Mouse (Mus musculus) embryonic facial prominence, embryonic 15.5 days (tissue): ENCODE data around the gene Ripply1. TPM values are rescaled to one million over a fixed set of nuclear protein-coding genes. Genes with fewer than 3 reads are reported as not detected.

Experiments used
- ATAC-seq: fragments of 200-750 bp; cut with Nextera tagmentation; 2 replicates; pipeline ENCODE4 v1.8.0; 2017; ENCODE audit warnings: low read depth, moderate TSS enrichment; ENCODE audit not compliant: insufficient number of reproducible peaks, low FRiP score, low TSS enrichment
- H3K27ac ChIP-seq: fragments of 300-500 bp; sonication (generic); replicated peaks from 2 replicates; pipeline ENCODE4 v1.5.1; 2015; ENCODE audit warnings: mild to moderate bottlenecking, inconsistent platforms
- H3K27me3 ChIP-seq: fragments of 300-500 bp; sonication (generic); 2 replicates; pipeline ENCODE4 v1.6.1; 2015; ENCODE audit warnings: inconsistent platforms
- H3K36me3 ChIP-seq: fragments of 300-500 bp; sonication (generic); 2 replicates; pipeline ENCODE4 v1.6.1; 2015; ENCODE audit warnings: mild to moderate bottlenecking, inconsistent platforms
- H3K4me1 ChIP-seq: fragments of 300-500 bp; sonication (generic); 2 replicates; pipeline ENCODE4 v1.6.1; 2015; ENCODE audit warnings: inconsistent platforms
- H3K4me2 ChIP-seq: fragments of 300-500 bp; sonication (generic); replicated peaks from 2 replicates; pipeline ENCODE4 v1.6.1; 2015; ENCODE audit warnings: mild to moderate bottlenecking, inconsistent platforms
- H3K4me3 ChIP-seq: fragments of 300-500 bp; sonication (generic); replicated peaks from 2 replicates; pipeline ENCODE4 v1.5.1; 2015; ENCODE audit warnings: mild to moderate bottlenecking, inconsistent platforms
- H3K9ac ChIP-seq: fragments of 300-500 bp; sonication (generic); 2 replicates; pipeline ENCODE4 v1.6.1; 2015; ENCODE audit warnings: inconsistent platforms
- H3K9me3 ChIP-seq: fragments of 300-500 bp; sonication (generic); replicated peaks from 2 replicates; pipeline ENCODE4 v1.6.1; 2016; ENCODE audit warnings: inconsistent platforms
- WGBS: fragments of 180-500 bp; shearing (Covaris S2); methylation state at CpG from one replicate; pipeline ENCODE4 v1.1.7; 2015; 5-methylcytosine and 5-hydroxymethylcytosine counted together
- polyA plus RNA-seq: library from polyadenylated mRNA; unstranded; fragments of >200 nt; fragmentation: Nextera tagmentation; extraction: Ambion mirVana; gene quantifications from 2 replicates; pipeline ENCODE4 v1.2.1, GENCODE M21; 2015

Gene Ripply1
- 1.8 and 1.9 TPM in 2 replicates for polyA plus RNA-seq

DNA sequence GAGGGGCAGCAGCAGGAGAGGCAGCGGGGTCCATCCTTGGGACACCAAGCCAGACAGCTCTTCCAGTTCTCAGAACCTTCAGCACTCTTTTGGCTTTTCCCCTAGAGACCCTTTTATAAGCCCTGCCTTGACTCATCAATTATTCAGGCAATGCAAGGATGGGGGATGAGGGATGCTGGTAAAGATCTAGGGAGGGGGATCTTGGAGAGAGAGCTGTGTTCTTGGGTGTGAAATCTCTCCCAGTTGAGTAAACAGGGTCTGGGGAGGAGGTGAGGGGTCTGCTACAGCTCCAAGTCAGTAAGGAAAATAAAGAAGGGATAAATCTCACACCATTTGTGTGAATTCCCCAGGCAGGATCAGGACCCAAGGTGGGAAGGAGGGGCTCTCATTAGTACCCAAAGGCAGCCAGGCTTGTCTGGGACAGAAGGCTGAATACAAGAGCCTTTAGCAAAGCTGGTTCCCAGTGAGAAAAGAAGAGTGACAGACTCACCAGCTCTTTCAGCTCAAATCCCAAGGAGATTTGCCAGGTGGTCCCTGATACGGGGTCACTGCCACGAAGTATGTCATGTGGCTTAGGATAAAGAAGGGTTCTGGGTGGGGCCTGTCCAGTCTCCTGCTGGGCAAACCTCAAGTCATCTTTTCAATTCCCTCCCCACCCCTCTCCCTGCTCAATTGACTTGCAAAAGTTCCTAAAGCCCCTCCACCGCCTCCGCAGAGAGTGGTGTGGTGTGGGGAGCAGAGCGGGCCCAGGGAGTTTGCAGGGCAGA lies at the start of gene Ripply1:
Gene Ripply1, minus strand, starts transcription at position 76 of the 767 bp plus-strand sequence.
- no peak for ATAC-seq
- Histone ChIP-seq H3K36me3 (no peaks in the 10 kb centered on the region), H3K27ac (no peak within 1 kb of the TSS), H3K4me3 (no peak within 1 kb of the TSS), H3K27me3 (peaks cover 2% of the 10 kb centered on the region; the same call in 1 of the 2 replicates), H3K4me2 (no peak within 1 kb of the TSS), H3K9ac (no peak within 1 kb of the TSS), H3K4me1 (no peaks in the 10 kb centered on the region), H3K9me3 (no peaks in the 10 kb centered on the region)
- WGBS, result 49% methylated on average over 6 of the region's 6 CpGs

DNA sequence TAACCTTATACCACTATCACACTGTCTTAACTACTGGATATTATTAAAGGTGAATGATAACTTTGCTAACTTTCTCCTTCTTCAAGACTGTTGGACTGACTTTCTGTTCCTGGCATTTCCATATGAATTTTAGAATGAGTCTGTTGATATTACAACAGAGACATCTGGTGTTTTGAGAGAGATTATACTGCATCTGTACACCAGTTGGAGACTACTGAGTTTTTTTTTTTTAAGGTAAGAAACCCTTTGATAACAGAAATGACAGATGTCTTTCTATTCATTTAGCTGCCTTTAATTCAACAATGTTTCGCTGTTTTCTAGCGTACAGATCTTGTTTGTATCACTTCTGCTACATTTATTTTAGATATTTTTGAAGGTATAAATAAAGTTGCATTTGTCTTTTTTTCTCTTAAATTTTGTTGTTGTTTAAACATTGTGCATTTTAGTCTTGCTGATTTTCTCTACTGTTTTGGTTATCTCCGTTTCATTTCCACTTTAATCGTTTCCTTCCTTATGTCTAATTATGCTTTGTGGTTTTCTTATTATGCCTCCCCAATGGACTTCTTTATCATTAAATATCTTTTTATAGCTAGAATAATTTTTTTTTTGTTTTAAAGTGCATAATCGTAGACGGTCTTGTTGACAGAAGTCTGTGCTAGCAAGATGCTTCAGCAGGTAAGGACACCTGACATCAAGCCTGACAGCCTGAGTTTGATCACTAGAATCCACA lies 46.4 kb upstream of the Ripply1 start:
- 0 out of 2 replicates have a peak, but pooled peaks cover 7% of the 10 kb centered on the region for H3K36me3 ChIP-seq
- H3K27me3 ChIP-seq, result no peaks in the 10 kb centered on the region; the same call in 1 of the 2 replicates
- WGBS, result 83% methylated on average over 6 of the region's 6 CpGs
- H3K4me3 ChIP-seq, result no peak overlapping the region
- H3K9me3 ChIP-seq, result no peaks in the 10 kb centered on the region
- no peak overlapping the region for H3K27ac ChIP-seq
- no peak overlapping the region for H3K4me2 ChIP-seq
- ATAC-seq, result no peak
- H3K4me1 ChIP-seq, result no peaks in the 10 kb centered on the region
- H3K9ac ChIP-seq, result no peak overlapping the region

DNA sequence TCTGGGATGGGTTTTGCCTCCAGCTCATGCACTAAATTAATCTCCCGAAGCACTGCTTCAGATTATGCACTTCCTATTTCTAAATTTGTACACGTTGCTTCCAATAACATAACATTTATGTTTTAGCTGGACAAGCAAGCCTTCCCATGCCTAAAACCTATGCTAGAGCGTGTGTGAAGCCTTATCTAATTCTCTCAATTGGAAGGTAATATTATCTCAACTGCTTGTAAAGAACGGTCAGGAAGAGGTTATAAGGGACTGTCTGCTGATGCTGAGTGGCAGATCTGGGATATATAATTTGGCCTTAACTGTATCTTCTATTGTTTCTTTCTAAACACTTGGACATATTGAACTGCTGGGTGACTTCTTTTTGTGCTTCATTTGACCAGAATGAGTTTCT lies 44.8 kb upstream of the Ripply1 start:
- no peaks in the 10 kb centered on the region for H3K4me1 ChIP-seq
- H3K9ac ChIP-seq, result no peak overlapping the region
- H3K4me3 ChIP-seq, result no peak overlapping the region
- H3K36me3 ChIP-seq, result 0 out of 2 replicates have a peak, but pooled peaks cover 7% of the 10 kb centered on the region
- ATAC-seq, result no peak
- no peak overlapping the region for H3K4me2 ChIP-seq
- 84% methylated on average over 4 of the region's 4 CpGs for WGBS
- no peak overlapping the region for H3K27ac ChIP-seq
- H3K27me3 ChIP-seq, result no peaks in the 10 kb centered on the region; the same call in 1 of the 2 replicates
- H3K9me3 ChIP-seq, result no peaks in the 10 kb centered on the region

DNA sequence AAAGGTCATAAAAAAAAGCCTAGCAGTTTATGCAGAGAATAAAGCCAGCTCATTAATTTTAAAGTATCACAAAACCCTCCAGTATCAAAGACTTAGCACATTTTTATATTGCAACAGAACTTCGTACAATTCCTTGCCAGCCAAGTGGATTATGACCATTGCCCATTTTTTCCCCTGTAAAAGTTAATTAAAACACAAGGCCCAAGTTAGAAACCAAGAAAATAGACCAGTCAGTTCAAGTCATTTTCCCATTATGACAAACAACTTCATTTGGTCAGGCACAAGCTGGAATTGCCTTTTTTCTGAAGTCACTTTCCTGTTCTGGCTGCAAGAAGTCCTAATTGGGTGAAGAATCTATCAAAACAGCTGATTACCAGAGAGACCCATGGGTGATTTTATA lies 43.2 kb upstream of the Ripply1 start:
- Histone ChIP-seq H3K27me3 (no peaks in the 10 kb centered on the region; the same call in 1 of the 2 replicates), H3K9ac (no peak overlapping the region), H3K36me3 (0 out of 2 replicates have a peak, but pooled peaks cover 7% of the 10 kb centered on the region), H3K27ac (no peak overlapping the region), H3K4me2 (no peak overlapping the region), H3K4me3 (no peak overlapping the region), H3K4me1 (no peaks in the 10 kb centered on the region), H3K9me3 (no peaks in the 10 kb centered on the region)
- ATAC-seq, result no peak
- WGBS, result 85% methylated on average over 1 of the region's 1 CpGs

DNA sequence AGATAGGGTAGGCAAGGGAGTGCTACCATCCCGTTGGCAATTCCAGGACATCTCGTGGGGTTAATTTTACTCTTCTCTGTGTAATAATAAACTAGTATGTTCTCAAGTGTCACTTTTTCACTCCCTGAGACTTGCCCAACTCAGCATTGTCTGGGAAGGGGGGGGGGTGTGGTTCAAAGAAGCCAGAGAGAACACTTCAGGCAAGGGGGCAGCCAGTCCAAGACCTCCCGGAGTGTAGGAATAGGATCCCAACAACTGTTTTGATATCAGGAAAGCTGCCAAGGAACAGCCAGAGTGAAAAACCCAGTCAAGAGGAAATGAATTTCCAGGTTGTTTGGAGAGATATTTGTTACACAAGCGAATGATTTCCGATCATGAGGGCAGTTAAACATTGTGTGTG lies 33.0 kb upstream of the Ripply1 start:
- Histone ChIP-seq H3K4me2 (no peak overlapping the region), H3K36me3 (no peaks in the 10 kb centered on the region), H3K27me3 (0 out of 2 replicates have a peak, but pooled peaks cover 6% of the 10 kb centered on the region), H3K9me3 (no peaks in the 10 kb centered on the region), H3K9ac (no peak overlapping the region), H3K4me3 (no peak overlapping the region), H3K4me1 (no peaks in the 10 kb centered on the region), H3K27ac (no peak overlapping the region)
- no peak for ATAC-seq
- 71% methylated on average over 5 of the region's 5 CpGs for WGBS

DNA sequence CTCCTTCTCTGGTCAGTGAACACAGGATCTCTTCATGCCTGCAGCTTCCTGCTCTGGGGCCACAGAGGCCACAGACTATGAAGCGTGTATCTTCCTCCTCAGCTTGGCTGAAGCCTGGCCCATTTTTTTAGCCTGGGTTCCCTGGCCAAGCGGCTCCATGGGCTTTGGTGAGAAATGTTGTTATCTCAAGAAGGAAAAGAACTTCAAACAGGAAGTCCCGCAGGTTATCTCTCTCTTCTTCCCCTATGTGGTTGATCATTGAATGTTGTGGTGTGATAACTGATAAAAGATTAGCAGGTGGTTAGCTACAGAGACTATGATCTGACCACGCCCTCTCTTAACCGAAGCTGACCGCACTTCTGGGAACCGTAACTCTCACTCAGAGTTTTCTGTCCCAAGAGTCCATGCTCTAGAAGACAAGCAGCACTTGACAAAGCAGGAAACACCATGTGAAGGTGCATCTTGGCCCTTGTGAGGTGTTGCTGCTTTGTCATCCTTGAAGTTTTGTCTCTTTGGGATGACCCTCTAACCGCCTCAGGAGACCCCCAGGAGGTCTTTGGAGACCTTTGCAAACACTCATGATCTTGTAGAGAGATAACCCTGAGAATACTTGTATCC lies 32.0 kb upstream of the Ripply1 start:
- Histone ChIP-seq H3K4me3 (no peak overlapping the region), H3K9ac (no peak overlapping the region), H3K4me2 (no peak overlapping the region), H3K9me3 (no peaks in the 10 kb centered on the region), H3K36me3 (no peaks in the 10 kb centered on the region), H3K27ac (no peak overlapping the region), H3K27me3 (peaks cover 12% of the 10 kb centered on the region; the same call in 1 of the 2 replicates), H3K4me1 (no peaks in the 10 kb centered on the region)
- 86% methylated on average over 8 of the region's 8 CpGs for WGBS
- no peak for ATAC-seq

DNA sequence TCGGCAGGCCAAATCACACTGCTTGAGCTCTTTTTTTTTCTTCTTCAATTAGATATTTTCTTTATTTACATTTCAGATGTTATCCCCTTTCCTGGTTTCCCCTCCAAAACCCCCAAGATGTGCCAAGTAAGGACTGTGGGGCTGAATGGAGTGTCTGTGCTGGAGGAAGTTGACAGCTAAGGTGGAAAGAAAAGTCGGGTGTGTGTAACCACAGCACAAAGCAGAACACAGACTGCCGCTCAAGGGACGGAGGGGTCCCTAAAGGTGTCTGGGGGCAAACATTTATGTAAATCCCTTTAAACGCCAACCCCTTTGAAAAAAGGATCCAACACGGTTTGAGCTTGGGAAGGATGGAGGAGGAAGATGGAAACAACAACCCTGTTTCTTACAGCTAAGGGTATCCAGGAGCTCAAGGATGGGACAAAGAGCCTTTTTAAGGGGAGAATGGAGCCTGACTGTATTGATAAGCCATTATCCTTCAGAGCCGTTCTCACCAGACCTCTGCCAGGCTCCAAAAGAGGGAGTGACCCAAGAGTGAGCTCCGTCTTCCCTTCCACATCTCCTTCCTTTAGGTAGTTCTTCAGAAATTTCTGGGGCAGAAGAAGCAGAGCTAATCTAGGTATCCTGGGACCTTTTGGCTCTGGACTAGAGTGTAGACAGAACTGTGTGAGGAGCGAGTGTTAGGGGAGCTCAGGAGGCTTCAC lies 31.3 kb upstream of the Ripply1 start:
- no peak overlapping the region for H3K9ac ChIP-seq
- H3K9me3 ChIP-seq, result no peaks in the 10 kb centered on the region
- no peak for ATAC-seq
- WGBS, result 74% methylated on average over 9 of the region's 9 CpGs
- no peak overlapping the region for H3K4me3 ChIP-seq
- H3K4me2 ChIP-seq, result no peak overlapping the region
- no peaks in the 10 kb centered on the region for H3K36me3 ChIP-seq
- no peak overlapping the region for H3K27ac ChIP-seq
- no peaks in the 10 kb centered on the region for H3K4me1 ChIP-seq
- peaks cover 12% of the 10 kb centered on the region; the same call in 1 of the 2 replicates for H3K27me3 ChIP-seq

DNA sequence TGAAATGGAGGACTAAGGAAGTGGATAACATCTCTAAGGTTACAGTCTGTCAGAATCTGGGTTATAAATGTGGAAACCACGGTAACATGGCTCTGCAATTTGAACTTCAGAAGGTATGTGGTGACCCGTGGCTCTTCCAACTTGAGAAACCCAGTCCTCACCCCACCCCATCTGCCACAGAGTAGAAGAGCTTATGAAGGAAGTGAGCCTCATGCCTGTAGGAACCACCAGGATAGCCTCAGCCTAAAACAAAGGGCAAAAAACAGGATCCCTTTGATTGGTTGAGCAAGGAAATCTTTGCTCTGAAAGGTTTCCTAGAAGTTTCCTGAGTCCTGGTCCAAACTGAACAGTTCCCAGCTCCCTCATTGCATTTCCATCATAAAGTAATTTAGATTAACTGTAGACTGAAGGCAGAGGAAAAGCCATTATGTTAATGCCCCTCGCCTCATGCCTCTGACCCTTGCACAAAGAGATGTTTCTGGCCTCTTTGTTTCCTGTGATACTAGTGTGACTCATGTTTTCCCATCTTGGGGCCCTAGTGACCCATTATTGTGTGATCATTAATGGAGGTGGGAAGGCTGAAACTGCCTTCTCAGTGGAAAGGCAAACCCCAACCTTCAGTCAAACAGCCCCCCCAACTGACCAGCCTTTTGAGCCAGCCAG lies 30.6 kb upstream of the Ripply1 start:
- no peaks in the 10 kb centered on the region for H3K9me3 ChIP-seq
- no peak overlapping the region for H3K27ac ChIP-seq
- H3K9ac ChIP-seq, result no peak overlapping the region
- ATAC-seq, result no peak
- 69% methylated on average over 3 of the region's 3 CpGs for WGBS
- no peak overlapping the region for H3K4me2 ChIP-seq
- H3K27me3 ChIP-seq, result peaks cover 12% of the 10 kb centered on the region; the same call in 1 of the 2 replicates
- H3K36me3 ChIP-seq, result no peaks in the 10 kb centered on the region
- H3K4me3 ChIP-seq, result no peak overlapping the region
- no peaks in the 10 kb centered on the region for H3K4me1 ChIP-seq

DNA sequence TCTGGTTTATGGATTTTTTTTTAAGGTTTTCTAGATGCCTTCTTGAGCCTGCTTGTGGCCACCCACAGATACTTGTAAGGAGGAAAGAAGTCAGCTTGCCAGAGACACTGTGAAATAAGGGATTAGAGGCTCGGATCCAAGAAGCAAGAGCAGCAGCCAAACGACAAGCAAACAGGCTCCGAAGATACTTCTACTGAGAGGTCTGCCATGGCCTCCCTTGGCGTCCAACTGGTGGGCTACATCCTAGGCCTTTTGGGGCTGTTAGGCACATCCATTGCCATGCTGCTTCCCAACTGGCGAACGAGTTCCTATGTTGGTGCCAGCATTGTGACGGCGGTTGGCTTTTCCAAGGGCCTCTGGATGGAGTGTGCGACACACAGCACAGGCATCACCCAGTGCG lies 26.3 kb upstream of the Ripply1 start:
- Histone ChIP-seq H3K27me3 (peaks cover 6% of the 10 kb centered on the region; the same call in 1 of the 2 replicates), H3K9me3 (no peaks in the 10 kb centered on the region), H3K36me3 (no peaks in the 10 kb centered on the region), H3K27ac (no peak overlapping the region), H3K4me3 (no peak overlapping the region), H3K4me2 (no peak overlapping the region), H3K4me1 (no peaks in the 10 kb centered on the region), H3K9ac (no peak overlapping the region)
- ATAC-seq, result no peak
- WGBS, result 88% methylated on average over 10 of the region's 10 CpGs

DNA sequence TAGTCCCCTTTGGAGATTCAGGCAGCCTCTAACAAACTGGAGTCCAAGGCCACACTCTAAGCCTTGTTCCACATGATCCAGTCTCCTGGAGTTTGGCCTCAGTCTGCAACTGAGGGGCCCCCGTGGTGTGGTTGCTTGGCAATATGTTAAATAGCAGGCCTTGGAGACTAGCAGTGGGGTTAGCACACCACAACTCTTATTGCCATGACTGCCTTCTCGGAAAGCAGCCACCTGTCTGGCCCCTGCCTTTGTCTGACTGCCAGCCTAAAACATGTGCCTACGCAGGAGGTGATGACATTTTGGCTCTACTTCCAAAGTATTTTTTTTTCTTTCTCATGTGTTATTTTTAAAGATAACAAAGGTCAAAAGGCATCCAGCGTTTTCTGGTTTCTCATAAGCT lies 25.9 kb upstream of the Ripply1 start:
- Histone ChIP-seq H3K27ac (no peak overlapping the region), H3K27me3 (peaks cover 6% of the 10 kb centered on the region; the same call in 1 of the 2 replicates), H3K36me3 (no peaks in the 10 kb centered on the region), H3K9me3 (no peaks in the 10 kb centered on the region), H3K4me2 (no peak overlapping the region), H3K4me3 (no peak overlapping the region), H3K4me1 (no peaks in the 10 kb centered on the region), H3K9ac (no peak overlapping the region)
- ATAC-seq, result no peak
- WGBS, result 57% methylated on average over 4 of the region's 4 CpGs
